Mouse (Mus musculus) spleen, adult 2 months (tissue): ENCODE data around the gene Smarcc2. TPM values are rescaled to one million over a fixed set of nuclear protein-coding genes. Genes with fewer than 3 reads are reported as not detected.

Source experiments
- DNase-seq, 2 experiments: peaks; one replicate each; pipeline versions ENCODE4 v3.0.0 to v3.0.0-alpha.2; 2012 to 2021; ENCODE audit warnings: low spot score in 2 of 2, low read depth in 1 of 2
- H3K27ac ChIP-seq: fragments of 200-500 bp; 2 replicates; pipeline ENCODE4 v1.5.1; 2012; ENCODE audit warnings: low read length, inconsistent platforms; ENCODE audit not compliant: insufficient read depth
- H3K27me3 ChIP-seq: fragments of 200-500 bp; 2 replicates; pipeline ENCODE4 v1.6.1; 2012; ENCODE audit warnings: mild to moderate bottlenecking, moderate library complexity, low read length, inconsistent platforms; ENCODE audit not compliant: control insufficient read depth, insufficient read depth
- H3K36me3 ChIP-seq: fragments of 200-500 bp; 2 replicates; pipeline ENCODE4 v1.6.1; 2012; ENCODE audit warnings: mild to moderate bottlenecking, low read length, inconsistent platforms; ENCODE audit not compliant: control insufficient read depth, insufficient read depth
- H3K4me1 ChIP-seq: fragments of 200-500 bp; 2 replicates; pipeline ENCODE4 v1.6.1; 2011; ENCODE audit warnings: inconsistent platforms; ENCODE audit not compliant: control insufficient read depth, insufficient read depth, insufficient read length
- H3K4me3 ChIP-seq: fragments of 200-500 bp; 2 replicates; pipeline ENCODE4 v1.5.1; 2011; ENCODE audit warnings: mild to moderate bottlenecking, inconsistent platforms; ENCODE audit not compliant: insufficient read depth, insufficient read length; ENCODE audit errors: extremely low read depth
- CTCF ChIP-seq: fragments of 200-500 bp; IDR thresholded peaks from 2 replicates; pipeline ENCODE4 v1.5.1; 2011; ENCODE audit warnings: mild to moderate bottlenecking, inconsistent platforms; ENCODE audit not compliant: insufficient read depth, insufficient read length, insufficient replicate concordance; ENCODE audit errors: extremely low read depth
- POLR2A ChIP-seq: fragments of 200-500 bp; IDR thresholded peaks from 2 replicates; pipeline ENCODE4 v1.6.1; 2011; ENCODE audit warnings: low read depth, low read length, inconsistent platforms
- WGBS: fragments of 180-500 bp; shearing (Covaris S2); methylation state at CpG from one replicate; pipeline ENCODE4 v1.1.7; 2018; 5-methylcytosine and 5-hydroxymethylcytosine counted together
- polyA plus RNA-seq: library from polyadenylated mRNA; depleted of rRNA; stranded (reverse); fragments of >200 nt; gene quantifications from 2 replicates; pipeline ENCODE4 v1.2.3, GENCODE M21; 2012

Gene Smarcc2
- polyA plus RNA-seq, 1 experiment: 67.8 TPM

DNA sequence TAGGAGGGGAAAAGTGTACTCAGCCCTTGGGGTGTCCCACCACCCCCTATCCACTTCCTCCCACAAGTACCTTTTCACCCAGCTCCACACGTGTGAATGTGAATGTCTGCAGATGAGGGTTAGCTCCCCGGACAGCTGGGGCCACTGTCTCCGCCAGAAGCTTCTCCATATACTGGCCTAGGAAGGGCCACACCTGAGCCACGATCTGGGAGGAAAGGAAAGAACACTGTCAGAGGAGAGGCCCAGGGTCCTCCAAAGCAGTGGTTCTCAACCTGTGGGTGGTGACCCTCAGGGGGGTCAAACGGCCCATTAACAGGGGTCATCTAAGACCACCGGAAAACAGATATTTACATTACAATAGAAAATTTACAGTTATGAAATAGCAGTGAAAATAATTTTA, 63.3 kb downstream of the Smarcc2 start:
- TF ChIP-seq POLR2A (no peak), CTCF (no peak)
- Histone ChIP-seq H3K4me1 (no peaks in the 10 kb centered on the region), H3K36me3 (peaks cover 43% of the 10 kb centered on the region), H3K27ac (no peak overlapping the region), H3K4me3 (no peak overlapping the region), H3K27me3 (no peaks in the 10 kb centered on the region)
- WGBS: 87% methylated on average over 6 of the region's 6 CpGs
- no peak for DNase-seq

DNA sequence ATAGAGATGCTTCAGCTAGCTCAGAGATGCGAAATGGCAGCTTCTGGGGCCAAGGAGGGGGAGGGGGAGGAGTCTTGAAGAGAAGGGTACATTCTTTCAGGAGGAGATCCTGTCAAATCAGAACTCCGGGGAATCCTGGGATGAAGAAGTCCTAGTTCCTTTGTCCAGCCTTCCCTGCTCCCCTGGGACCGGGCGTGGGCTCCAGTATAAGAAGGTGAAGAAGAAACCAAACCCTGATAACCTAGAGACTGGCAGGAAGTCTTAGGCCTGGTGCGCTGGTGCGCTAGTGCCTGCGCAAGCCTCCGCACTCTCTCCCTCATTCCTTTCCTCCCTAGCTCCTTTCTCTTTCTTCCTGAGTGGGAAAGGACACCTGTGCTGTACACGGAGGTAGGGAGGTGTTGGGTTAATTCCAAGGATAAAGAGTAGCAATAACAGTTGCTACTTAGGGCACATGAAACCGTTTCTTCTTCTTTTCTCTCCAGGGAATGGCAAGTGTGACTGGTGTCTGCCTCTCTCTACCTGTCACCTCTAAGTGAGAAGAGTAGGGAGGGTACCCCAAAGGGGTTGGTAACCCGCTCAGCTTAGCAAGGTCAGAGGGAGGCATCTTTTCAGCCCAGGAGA, 65.2 kb downstream of the Smarcc2 start:
- Histone ChIP-seq H3K4me1 (no peaks in the 10 kb centered on the region), H3K36me3 (peaks cover 29% of the 10 kb centered on the region), H3K4me3 (peak overlapping the region; percentile 77), H3K27me3 (no peaks in the 10 kb centered on the region), H3K27ac (peak overlapping the region; percentile 97)
- WGBS: 16% methylated on average over 11 of the region's 11 CpGs
- peak; percentile 21; the same call in 1 of the 2 replicates for TF ChIP-seq POLR2A
- TF ChIP-seq CTCF: no peak
- no peak for DNase-seq

DNA sequence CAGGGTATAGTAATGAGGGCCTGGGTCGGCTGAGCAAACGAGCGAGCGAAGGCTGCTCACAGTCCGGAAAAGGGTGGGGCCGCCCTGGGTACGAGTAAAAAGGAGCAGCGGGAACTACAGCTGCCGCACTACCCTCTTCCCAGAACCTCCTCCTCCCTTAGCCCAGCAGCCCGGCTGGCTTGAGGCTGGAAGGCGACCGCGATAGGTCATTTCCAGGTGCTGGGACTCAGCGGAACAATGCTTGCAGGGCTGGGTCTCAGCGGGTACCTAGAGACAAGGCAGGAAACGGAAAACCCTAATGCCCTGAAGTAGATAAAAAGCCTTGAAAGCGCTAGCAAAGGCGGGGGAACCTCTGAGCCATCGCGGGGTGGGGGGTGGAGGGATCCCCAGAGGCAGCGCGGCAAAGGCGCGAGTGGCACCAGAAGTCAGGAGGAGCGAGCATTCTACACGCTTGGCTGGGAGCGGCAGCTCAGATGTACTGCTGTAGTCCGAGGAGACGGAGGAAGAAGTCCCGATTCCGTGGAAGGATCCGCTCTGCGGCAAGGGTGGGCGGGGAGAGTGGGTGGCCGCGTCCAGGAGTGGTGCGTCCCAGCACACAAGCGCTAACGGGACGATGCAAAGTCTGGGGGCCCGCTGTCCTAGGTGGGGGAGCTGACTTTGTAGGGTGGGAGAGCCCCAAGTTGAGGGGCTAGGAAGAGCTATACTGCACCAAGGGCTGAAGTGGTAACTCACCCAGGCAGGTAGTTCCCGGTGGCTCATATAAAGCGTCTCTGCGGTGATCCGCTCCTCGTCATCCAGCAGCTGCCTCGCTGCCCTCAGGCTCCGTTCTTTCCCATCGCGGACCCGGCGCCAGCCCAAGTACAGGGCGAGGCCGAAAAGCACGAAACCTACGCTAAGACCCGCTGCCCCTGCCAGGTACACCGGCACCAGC, 65.9 kb downstream of the Smarcc2 start:
- peak; percentile 65 to 74 for DNase-seq
- Histone ChIP-seq H3K4me1 (no peaks in the 10 kb centered on the region), H3K27ac (peak overlapping the region; percentile 97), H3K4me3 (peak overlapping the region; percentile 77), H3K27me3 (no peaks in the 10 kb centered on the region), H3K36me3 (peaks cover 23% of the 10 kb centered on the region)
- TF ChIP-seq POLR2A (peak; percentile 53), CTCF (no peak)
- under 1% methylated on average over 58 of the region's 58 CpGs for WGBS

DNA sequence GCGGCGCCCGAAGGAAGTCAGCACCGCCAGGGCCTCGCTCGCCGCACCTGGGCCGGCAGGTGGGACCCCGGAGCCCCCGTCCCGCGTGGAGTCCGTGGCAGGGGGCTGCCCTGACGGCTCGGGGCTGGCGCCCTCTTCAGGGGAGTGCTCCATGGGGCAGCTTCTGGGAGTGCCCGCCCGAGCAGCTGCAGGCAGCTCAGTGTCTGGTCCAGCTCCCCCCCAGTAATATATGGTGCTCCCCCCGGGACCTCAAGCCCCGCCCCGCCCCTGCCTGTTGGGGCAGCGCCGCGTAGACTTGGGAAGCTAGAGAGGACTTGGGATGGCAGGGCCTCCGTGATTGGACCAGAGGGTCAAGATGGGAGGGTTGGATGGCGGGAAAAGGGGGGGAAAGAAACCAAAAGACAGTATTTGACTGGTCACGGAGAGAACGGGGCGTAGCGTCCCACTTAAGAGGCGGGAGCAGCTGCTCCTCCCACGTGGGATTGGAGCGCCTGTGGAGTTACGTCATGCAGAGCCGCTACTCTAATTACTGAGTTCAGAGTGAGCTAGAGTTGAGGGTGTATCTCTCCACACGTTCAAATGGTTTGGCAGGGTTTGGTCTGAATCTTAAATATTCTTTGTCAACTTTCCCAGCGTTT, 66.7 kb downstream of the Smarcc2 start, which contains the start of gene Esyt1:
TSS of gene Esyt1 (minus strand) at position 201 of the 638 bp plus-strand sequence.
- DNase-seq: peak; percentile 90 to 95
- peak within 1 kb of the TSS; percentile 77 for H3K4me3 ChIP-seq
- peaks cover 17% of the 10 kb centered on the region for H3K36me3 ChIP-seq
- 0% methylated on average over 37 of the region's 37 CpGs for WGBS
- peak within 1 kb of the TSS; percentile 97 for H3K27ac ChIP-seq
- no peaks in the 10 kb centered on the region for H3K4me1 ChIP-seq
- peak; percentile 15; the same call in 1 of the 2 replicates for TF ChIP-seq CTCF
- TF ChIP-seq POLR2A: peak; percentile 86
- no peaks in the 10 kb centered on the region for H3K27me3 ChIP-seq

DNA sequence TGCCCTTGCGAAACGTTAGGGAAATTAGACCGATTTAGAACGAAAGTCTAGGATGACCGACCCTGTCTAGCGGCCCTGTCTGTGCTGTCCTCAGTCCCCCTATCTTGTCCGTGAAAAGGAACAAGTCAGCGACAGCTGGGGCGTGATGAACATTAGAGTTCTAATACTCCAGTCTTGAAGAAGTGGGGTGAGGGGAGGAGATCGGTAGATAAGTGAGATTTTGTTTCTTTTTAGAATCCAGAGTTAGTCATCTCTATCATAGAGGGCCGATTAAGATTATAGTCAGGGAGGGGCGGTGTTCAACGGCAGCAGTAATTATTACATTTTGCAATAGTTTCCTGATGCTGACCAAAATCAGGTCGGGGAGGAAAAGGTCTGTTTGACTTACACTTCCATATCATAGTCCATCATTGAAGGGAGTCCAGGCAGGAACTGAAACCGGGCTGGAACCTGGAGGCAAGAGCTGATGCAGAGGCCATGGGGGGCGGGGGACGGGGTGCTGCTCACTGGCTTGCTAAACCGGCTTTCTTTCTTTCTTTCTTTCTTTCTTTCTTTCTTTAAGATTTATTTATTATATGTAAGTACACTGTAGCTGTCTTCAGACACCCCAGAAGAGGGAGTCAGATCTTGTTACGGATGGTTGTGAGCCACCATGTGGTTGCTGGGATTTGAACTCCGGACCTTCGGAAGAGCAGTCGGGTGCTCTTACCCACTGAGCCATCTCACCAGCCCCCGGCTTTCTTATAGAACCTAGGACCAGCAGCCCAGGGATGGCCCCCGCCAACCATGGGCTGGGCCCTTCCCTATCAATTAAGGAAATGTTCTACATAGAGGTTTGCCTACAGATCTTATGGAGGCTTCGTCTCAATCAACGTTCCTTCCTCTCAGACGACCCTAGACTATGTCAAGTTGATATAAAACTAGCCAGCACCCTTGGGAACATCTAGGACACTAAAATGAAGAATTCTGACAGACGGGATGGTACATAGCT, 67.6 kb downstream of the Smarcc2 start:
- Histone ChIP-seq H3K27me3 (no peaks in the 10 kb centered on the region), H3K36me3 (peaks cover 11% of the 10 kb centered on the region), H3K27ac (peak overlapping the region; percentile 80), H3K4me3 (peak overlapping the region; percentile 50), H3K4me1 (no peaks in the 10 kb centered on the region)
- 25% methylated on average over 28 of the region's 28 CpGs for WGBS
- TF ChIP-seq POLR2A (no peak), CTCF (no peak)
- DNase-seq: no peak
